Mouse (Mus musculus): ENCODE results near the gene Ifngr2. TPM values are rescaled to one million over a fixed set of nuclear protein-coding genes. Genes with fewer than 3 reads are reported as not detected.

The Ifngr2 gene
- polyA plus RNA-seq (2015; fragmentation: Nextera tagmentation; extraction: Ambion mirVana): 134 and 141 TPM in 2 replicates

DNA sequence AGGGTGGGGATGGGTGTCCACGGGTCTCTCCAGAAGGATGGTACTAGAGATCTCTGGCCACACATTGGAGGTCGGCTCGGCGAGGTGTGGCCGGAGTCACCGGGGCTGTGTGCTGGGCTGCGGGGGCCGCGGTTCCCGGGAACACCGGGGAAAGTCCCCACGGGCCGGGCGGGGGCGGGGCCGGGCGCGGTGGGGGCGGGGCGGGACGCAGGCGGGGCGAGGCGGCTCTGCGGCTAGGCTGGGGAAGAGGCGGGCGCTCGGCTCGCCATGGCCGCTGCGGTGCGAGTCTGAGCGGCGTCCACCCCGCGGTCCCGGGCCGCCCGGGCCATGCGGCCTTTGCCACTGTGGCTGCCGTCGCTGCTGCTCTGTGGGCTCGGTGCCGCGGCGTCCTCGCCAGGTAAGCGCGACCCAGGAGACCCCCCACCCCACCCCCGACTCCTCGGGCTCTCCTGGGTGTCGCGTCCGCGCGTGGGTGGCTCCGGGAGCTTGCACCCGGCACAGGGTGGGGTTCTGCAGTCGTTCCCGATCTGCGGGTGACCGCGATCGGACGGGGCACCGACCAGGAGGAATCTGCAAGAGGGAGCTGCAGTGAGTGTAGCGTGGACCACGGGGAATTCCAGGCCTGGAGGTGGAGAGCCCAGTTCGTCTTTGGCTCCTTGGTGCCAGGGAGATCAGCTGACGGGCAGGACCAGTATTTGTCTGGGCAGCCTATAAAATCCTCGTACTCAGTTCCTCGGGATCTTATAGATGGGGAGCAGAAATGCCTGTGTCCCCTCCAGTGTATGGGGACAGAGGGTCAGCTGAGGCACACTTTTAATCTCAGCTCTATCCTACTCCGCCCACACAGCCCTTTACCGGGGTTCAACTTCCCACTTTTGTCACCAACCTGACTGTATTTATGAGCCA, at the start of gene Ifngr2:
Ifngr2 (plus strand) TSS at position 237 of the 906 bp plus-strand sequence.

DNA sequence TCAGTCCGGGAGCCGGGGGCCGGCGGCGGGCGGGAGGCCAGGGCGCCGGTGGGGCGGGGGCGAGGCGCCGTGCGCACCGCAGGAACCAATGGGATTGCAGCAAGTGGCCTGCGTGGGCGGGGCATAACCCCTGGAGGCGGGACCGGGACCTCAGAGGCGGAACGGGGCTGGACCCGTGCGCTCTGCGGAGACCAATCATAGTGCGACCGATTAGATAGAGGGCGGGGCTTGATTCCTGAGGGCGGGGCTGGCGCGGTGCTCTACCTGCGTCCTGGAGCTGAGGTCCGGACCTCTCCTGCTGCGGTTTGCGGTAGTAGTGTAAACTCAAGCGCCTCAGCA, 50.8 kb downstream of the Ifngr2 start, which contains the start of gene Tmem50b:
Tmem50b (minus strand) TSS at position 129 of the 339 bp plus-strand sequence.

Small RNAs within 50 kb of the gene (microRNA-seq; reads per million reads assigned to microRNA genes)
- gene Mir6367: not detected

Other genes with a start within 250 kb of the Ifngr2 start
- 48.1 and 52.9 TPM in 2 replicates for gene Ifnar2, start 174.3 kb upstream of the Ifngr2 start, polyA plus RNA-seq (2015; fragmentation: Nextera tagmentation; extraction: Ambion mirVana)
- gene Gm21970, start 155.4 kb upstream of the Ifngr2 start, polyA plus RNA-seq (2015; fragmentation: Nextera tagmentation; extraction: Ambion mirVana): not detected in 2 replicates
- 17.0 and 20.5 TPM in 2 replicates for gene Il10rb, start 140.9 kb upstream of the Ifngr2 start, polyA plus RNA-seq (2015; fragmentation: Nextera tagmentation; extraction: Ambion mirVana)
- gene Ifnar1, start 61.8 kb upstream of the Ifngr2 start, polyA plus RNA-seq (2015; fragmentation: Nextera tagmentation; extraction: Ambion mirVana): 31.3 and 33.7 TPM in 2 replicates
- gene Tmem50b, start 50.7 kb downstream of the Ifngr2 start, polyA plus RNA-seq (2015; fragmentation: Nextera tagmentation; extraction: Ambion mirVana): 115 and 122 TPM in 2 replicates
- gene Dnajc28, start 72.0 kb downstream of the Ifngr2 start, polyA plus RNA-seq (2015; fragmentation: Nextera tagmentation; extraction: Ambion mirVana): 4.6 and 5.2 TPM in 2 replicates
- gene Gart, start 99.9 kb downstream of the Ifngr2 start, polyA plus RNA-seq (2015; fragmentation: Nextera tagmentation; extraction: Ambion mirVana): 45.5 and 47.5 TPM in 2 replicates
- gene Son, start 100.4 kb downstream of the Ifngr2 start, polyA plus RNA-seq (2015; fragmentation: Nextera tagmentation; extraction: Ambion mirVana): 89.1 and 95.7 TPM in 2 replicates
- 19.2 and 20.8 TPM in 2 replicates for gene Donson, start 141.7 kb downstream of the Ifngr2 start, polyA plus RNA-seq (2015; fragmentation: Nextera tagmentation; extraction: Ambion mirVana)
- gene Cryzl1, start 181.9 kb downstream of the Ifngr2 start, polyA plus RNA-seq (2015; fragmentation: Nextera tagmentation; extraction: Ambion mirVana): 96.0 and 99.4 TPM in 2 replicates
- 34.9 and 36.4 TPM in 2 replicates for gene Itsn1, start 182.2 kb downstream of the Ifngr2 start, polyA plus RNA-seq (2015; fragmentation: Nextera tagmentation; extraction: Ambion mirVana)

Data from neural tube, postnatal 0 days (tissue).